Mouse (Mus musculus): ENCODE results near the gene Olfr1156.

Gene Olfr1156

DNA sequence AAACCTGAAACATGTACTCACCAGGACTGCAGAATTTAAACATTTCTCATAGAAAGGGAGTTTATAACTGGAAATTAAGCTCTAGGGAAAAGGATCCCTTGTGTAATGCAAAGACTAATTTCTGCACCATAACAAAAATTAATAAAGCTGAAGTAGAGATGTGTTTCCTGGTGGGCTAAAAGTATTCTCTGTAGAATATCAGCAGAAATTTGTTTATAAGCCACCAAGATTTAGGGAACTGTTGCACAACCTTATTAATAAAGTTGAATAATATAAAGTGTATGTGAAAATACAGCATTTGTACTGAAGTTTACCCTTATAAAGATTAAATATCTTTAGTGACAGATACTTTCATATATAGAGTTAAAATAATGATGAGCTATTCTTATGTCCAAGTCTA, at the start of gene Olfr1156:
TSS of gene Olfr1156 (minus strand) at position 101 of the 400 bp plus-strand sequence.
- no peak for DNase-seq (ENCODE audit: low read depth, low spot score)

DNA sequence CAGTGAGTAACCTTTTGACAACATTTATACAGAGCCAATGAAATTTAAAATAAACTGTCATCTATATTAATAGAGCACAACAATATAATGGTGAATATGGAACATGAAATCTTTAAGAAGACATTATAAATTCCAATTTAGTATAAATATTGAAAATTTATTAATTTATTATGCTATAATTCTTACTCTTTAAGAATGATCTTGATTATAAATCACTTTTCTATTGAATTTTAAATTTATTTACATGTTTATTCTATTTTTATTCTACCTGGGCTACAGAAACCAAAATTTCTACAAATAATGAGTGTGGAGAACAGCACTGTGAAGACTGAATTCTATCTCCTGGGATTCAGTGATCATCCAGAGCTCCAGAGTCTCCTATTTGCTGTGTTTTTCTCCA, 36.9 kb upstream of the Olfr1156 start, which contains the start of gene Olfr1158:
TSS of gene Olfr1158 (plus strand) at position 301 of the 400 bp plus-strand sequence.
- DNase-seq (ENCODE audit: low read depth, low spot score): no peak

DNA sequence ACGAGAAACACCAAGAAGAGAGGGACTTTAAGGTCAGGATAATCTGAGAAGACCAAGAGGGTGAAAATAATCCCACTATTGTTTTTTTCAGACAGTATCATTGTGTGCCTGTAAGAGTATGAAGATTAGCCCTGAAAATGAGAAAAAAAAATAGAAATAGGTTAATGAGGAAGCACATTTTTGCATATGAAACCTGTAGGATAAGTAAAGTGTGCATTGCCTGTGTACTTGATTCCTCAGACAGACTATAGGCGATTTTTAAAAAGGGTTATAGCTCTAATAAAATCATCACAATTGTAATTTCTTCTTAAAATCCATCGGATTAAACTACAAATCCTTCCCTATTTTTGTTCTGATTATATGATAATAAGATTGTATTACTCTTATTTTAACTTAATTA, 21.7 kb upstream of the Olfr1156 start, which contains the start of gene Olfr74:
TSS of gene Olfr74 (minus strand) at position 101 of the 400 bp plus-strand sequence.
- DNase-seq (ENCODE audit: low read depth, low spot score): no peak

DNA sequence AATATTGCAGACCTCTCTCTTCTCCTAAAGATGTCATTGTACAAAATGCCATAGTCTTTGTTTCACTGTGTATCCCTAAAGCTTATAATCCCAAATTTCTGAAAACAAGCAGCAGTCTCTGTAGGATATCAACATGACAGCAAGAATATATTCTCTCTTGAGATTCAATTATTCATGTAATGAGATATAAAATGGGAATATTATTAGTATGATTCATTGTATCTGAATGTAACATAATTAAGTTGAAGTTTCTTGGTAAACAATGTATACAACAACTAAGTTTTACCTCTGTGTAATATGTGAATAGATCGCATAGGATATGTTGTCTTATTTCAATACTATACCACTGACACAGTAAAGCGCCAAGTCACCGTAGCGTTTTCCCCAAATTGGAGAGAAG, 15.3 kb upstream of the Olfr1156 start, which contains the start of gene Olfr1157:
TSS of gene Olfr1157 (minus strand) at position 101 of the 400 bp plus-strand sequence.
- no peak for DNase-seq (ENCODE audit: low read depth, low spot score)

DNA sequence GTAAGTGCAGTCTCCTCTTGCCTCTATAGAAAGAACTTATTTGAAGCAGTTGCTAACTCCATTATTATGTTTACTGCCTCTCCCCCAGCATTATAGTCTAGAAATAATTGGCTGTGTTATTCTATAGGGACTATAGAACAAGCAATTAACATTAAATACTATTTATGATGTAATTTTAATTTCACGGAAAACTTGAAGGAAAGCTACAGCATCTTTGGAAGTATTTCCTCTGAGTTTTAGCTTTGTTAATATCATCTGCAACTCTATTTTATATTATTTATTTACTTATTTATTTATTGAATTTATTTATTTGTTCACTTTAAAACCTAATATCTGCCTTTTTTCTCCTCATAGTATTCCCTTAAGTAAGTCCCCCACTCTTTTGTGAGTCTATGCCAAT, 7.9 kb downstream of the Olfr1156 start, which contains the start of gene Olfr1155:
TSS of gene Olfr1155 (minus strand) at position 101 of the 400 bp plus-strand sequence.
- DNase-seq (ENCODE audit: low read depth, low spot score): no peak

DNA sequence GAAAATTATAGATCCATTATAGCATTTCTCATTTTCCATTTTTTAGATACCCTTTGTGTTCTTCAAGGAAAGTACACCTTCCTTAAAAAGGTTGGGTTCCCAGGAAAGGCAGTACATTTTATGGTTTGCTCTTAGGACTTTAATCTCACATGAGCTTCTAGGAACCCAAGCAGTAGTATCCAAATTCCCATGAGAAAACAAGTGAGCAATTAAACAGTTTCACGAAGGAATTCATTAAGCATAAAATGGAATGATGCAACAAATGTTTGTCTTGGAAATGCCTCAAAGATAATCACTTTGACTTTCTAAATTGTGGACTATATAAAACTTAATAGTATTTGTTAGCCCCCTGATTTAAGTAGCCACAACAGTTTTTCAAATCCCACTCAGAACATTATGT, 47.8 kb downstream of the Olfr1156 start, which contains the start of gene Olfr1154:
TSS of gene Olfr1154 (minus strand) at position 101 of the 400 bp plus-strand sequence.
- no peak for DNase-seq (ENCODE audit: low read depth, low spot score)
